Mouse (Mus musculus) hindbrain, embryonic 14.5 days (tissue): ENCODE results near the gene Cyth2. TPM values are rescaled to one million over a fixed set of nuclear protein-coding genes. Genes with fewer than 3 reads are reported as not detected.

ENCODE experiments used
- ATAC-seq: fragments of 200-750 bp; cut with Nextera tagmentation; 2 replicates; pipeline ENCODE4 v1.8.0; 2017; ENCODE audit warnings: moderate number of reproducible peaks, mild to moderate bottlenecking, moderate TSS enrichment, moderate library complexity; ENCODE audit not compliant: low FRiP score
- DNase-seq: peaks from one replicate; pipeline ENCODE4 v3.0.0-alpha.2; 2015; ENCODE audit warnings: low spot score
- H3K27ac ChIP-seq: fragments of 300-500 bp; sonication (generic); 2 replicates; pipeline ENCODE4 v1.5.1; 2014; ENCODE audit warnings: mild to moderate bottlenecking, moderate library complexity
- H3K27me3 ChIP-seq: fragments of 300-500 bp; sonication (generic); 2 replicates; pipeline ENCODE4 v1.6.1; 2014; ENCODE audit warnings: mild to moderate bottlenecking, low read length, mixed read lengths; ENCODE audit not compliant: control insufficient read depth, insufficient read depth
- H3K36me3 ChIP-seq: fragments of 300-500 bp; sonication (generic); replicated peaks from 2 replicates; pipeline ENCODE4 v1.6.1; 2014; ENCODE audit not compliant: control insufficient read depth, insufficient read depth
- H3K4me1 ChIP-seq: fragments of 300-500 bp; sonication (generic); replicated peaks from 2 replicates; pipeline ENCODE4 v1.6.1; 2014; ENCODE audit warnings: antibody characterized with exemption, low read length, mixed read lengths; ENCODE audit not compliant: control insufficient read depth, insufficient read depth
- H3K4me2 ChIP-seq: fragments of 300-500 bp; sonication (generic); replicated peaks from 2 replicates; pipeline ENCODE4 v1.6.1; 2014; ENCODE audit warnings: mild to moderate bottlenecking, moderate library complexity
- H3K4me3 ChIP-seq: fragments of 300-500 bp; sonication (generic); replicated peaks from 2 replicates; pipeline ENCODE4 v1.5.1; 2014; ENCODE audit warnings: mild to moderate bottlenecking, low read length
- H3K9ac ChIP-seq: fragments of 300-500 bp; sonication (generic); 2 replicates; pipeline ENCODE4 v1.6.1; 2014
- H3K9me3 ChIP-seq: fragments of 300-500 bp; sonication (generic); 2 replicates; pipeline ENCODE4 v1.6.1; 2016; ENCODE audit warnings: low read length; ENCODE audit not compliant: control insufficient read depth
- WGBS: fragments of 180-500 bp; shearing (Covaris S2); extraction: QIAGEN DNeasy Blood & Tissue Kit; methylation state at CpG from one replicate; pipeline ENCODE4 v1.1.7; 2014; 5-methylcytosine and 5-hydroxymethylcytosine counted together
- polyA plus RNA-seq: library from polyadenylated mRNA; unstranded; fragments of >200 nt; fragmentation: Nextera tagmentation; extraction: Ambion mirVana; gene quantifications from 2 replicates; pipeline ENCODE4 v1.2.1, GENCODE M21; 2014

Gene Cyth2
- polyA plus RNA-seq, 1 experiment from 2014 or later, result 237 TPM

- H3K36me3 ChIP-seq, result peaks cover 11% of the 10 kb centered on the region
- H3K4me1 ChIP-seq, result peaks cover 18% of the 10 kb centered on the region
- peak overlapping the region; percentile 34; the same call in 1 of the 2 replicates for H3K9ac ChIP-seq
- 4% methylated on average over 13 of the region's 31 CpGs for WGBS
- no peak for ATAC-seq
- no peak overlapping the region for H3K27ac ChIP-seq
- H3K4me2 ChIP-seq, result peak overlapping the region; percentile 41
- H3K9me3 ChIP-seq, result no peaks in the 10 kb centered on the region
- DNase-seq, result no peak
- peak overlapping the region; percentile 32 for H3K4me3 ChIP-seq
- H3K27me3 ChIP-seq, result peaks cover 51% of the 10 kb centered on the region
Measured at GRCm38 (mm10) chr7:45833924-45834323, 19.5 kb upstream of the Cyth2 start.

GRCm38 (mm10) chr7:45833148-45833790 lies 18.9 kb upstream of the Cyth2 start:
- ATAC-seq (no peak), DNase-seq (no peak)
- H3K27me3 ChIP-seq, result peaks cover 51% of the 10 kb centered on the region
- peak overlapping the region; percentile 32 for H3K4me3 ChIP-seq
- 1% methylated on average over 76 of the region's 86 CpGs for WGBS
- peaks cover 17% of the 10 kb centered on the region for H3K36me3 ChIP-seq
- H3K4me2 ChIP-seq, result peak overlapping the region; percentile 41
- H3K4me1 ChIP-seq, result peaks cover 18% of the 10 kb centered on the region
- no peaks in the 10 kb centered on the region for H3K9me3 ChIP-seq
- H3K27ac ChIP-seq, result no peak overlapping the region
- peak overlapping the region; percentile 34; the same call in 1 of the 2 replicates for H3K9ac ChIP-seq

- no peaks in the 10 kb centered on the region for H3K9me3 ChIP-seq
- H3K4me2 ChIP-seq, result peak overlapping the region; percentile 41
- H3K36me3 ChIP-seq, result peaks cover 26% of the 10 kb centered on the region
- WGBS, result 9% methylated on average over 30 of the region's 30 CpGs
- no peak overlapping the region for H3K27ac ChIP-seq
- DNase-seq, result no peak
- no peak for ATAC-seq
- peak overlapping the region; percentile 32 for H3K4me3 ChIP-seq
- H3K27me3 ChIP-seq, result peaks cover 51% of the 10 kb centered on the region
- H3K9ac ChIP-seq, result no peak overlapping the region
- peaks cover 18% of the 10 kb centered on the region for H3K4me1 ChIP-seq
Measured at GRCm38 (mm10) chr7:45832428-45832827, 18.0 kb upstream of the Cyth2 start.

GRCm38 (mm10) chr7:45831128-45831525 lies 16.7 kb upstream of the Cyth2 start:
- H3K4me1 ChIP-seq, result peaks cover 18% of the 10 kb centered on the region
- H3K4me2 ChIP-seq, result peak overlapping the region; percentile 81
- H3K9me3 ChIP-seq, result no peaks in the 10 kb centered on the region
- WGBS, result 14% methylated on average over 5 of the region's 5 CpGs
- ATAC-seq, result peak; percentile 25
- H3K4me3 ChIP-seq, result peak overlapping the region; percentile 74
- H3K9ac ChIP-seq, result peak overlapping the region; percentile 69
- peak overlapping the region; percentile 89 for H3K27ac ChIP-seq
- peaks cover 39% of the 10 kb centered on the region for H3K36me3 ChIP-seq
- peaks cover 43% of the 10 kb centered on the region for H3K27me3 ChIP-seq
- no peak for DNase-seq

GRCm38 (mm10) chr7:45830427-45831127 lies 16.2 kb upstream of the Cyth2 start, which contains the start of gene Grwd1:
Grwd1 (minus strand) TSS chr7:45830944.
- peak; percentile 90 for ATAC-seq
- Histone ChIP-seq H3K27ac (peak within 1 kb of the TSS; percentile 89), H3K4me3 (peak within 1 kb of the TSS; percentile 74), H3K4me2 (peak within 1 kb of the TSS; percentile 81), H3K27me3 (peaks cover 38% of the 10 kb centered on the region), H3K4me1 (peaks cover 18% of the 10 kb centered on the region), H3K9ac (peak within 1 kb of the TSS; percentile 69), H3K36me3 (peaks cover 44% of the 10 kb centered on the region), H3K9me3 (no peaks in the 10 kb centered on the region)
- peak; percentile 92 for DNase-seq
- under 1% methylated on average over 35 of the region's 35 CpGs for WGBS

GRCm38 (mm10) chr7:45826631-45827030 lies 12.2 kb upstream of the Cyth2 start:
- ATAC-seq, result no peak
- no peak overlapping the region for H3K27ac ChIP-seq
- H3K27me3 ChIP-seq, result peaks cover under 1% of the 10 kb centered on the region; the same call in 1 of the 2 replicates
- no peak overlapping the region for H3K9ac ChIP-seq
- no peaks in the 10 kb centered on the region for H3K9me3 ChIP-seq
- no peak for DNase-seq
- peaks cover 63% of the 10 kb centered on the region for H3K36me3 ChIP-seq
- H3K4me1 ChIP-seq, result peaks cover 14% of the 10 kb centered on the region
- no peak overlapping the region for H3K4me3 ChIP-seq
- WGBS, result 97% methylated on average over 7 of the region's 7 CpGs
- no peak overlapping the region for H3K4me2 ChIP-seq

GRCm38 (mm10) chr7:45824598-45824997 lies 10.2 kb upstream of the Cyth2 start, which contains the start of gene Kcnj14:
Kcnj14 (minus strand) TSS chr7:45824782.
- DNase-seq (no peak), ATAC-seq (no peak)
- Histone ChIP-seq H3K27me3 (no peaks in the 10 kb centered on the region), H3K9ac (no peak within 1 kb of the TSS), H3K9me3 (no peaks in the 10 kb centered on the region), H3K4me1 (peaks cover 1% of the 10 kb centered on the region; the same call in 1 of the 2 replicates), H3K27ac (no peak within 1 kb of the TSS), H3K4me3 (no peak within 1 kb of the TSS), H3K4me2 (no peak within 1 kb of the TSS), H3K36me3 (peaks cover 63% of the 10 kb centered on the region)
- 80% methylated on average over 7 of the region's 7 CpGs for WGBS

GRCm38 (mm10) chr7:45820913-45821312 lies 6.5 kb upstream of the Cyth2 start:
- no peaks in the 10 kb centered on the region for H3K4me1 ChIP-seq
- no peak overlapping the region for H3K4me3 ChIP-seq
- ATAC-seq (no peak), DNase-seq (no peak)
- no peaks in the 10 kb centered on the region for H3K27me3 ChIP-seq
- H3K9ac ChIP-seq, result no peak overlapping the region
- no peak overlapping the region for H3K27ac ChIP-seq
- H3K9me3 ChIP-seq, result no peaks in the 10 kb centered on the region
- H3K36me3 ChIP-seq, result peaks cover 30% of the 10 kb centered on the region
- H3K4me2 ChIP-seq, result no peak overlapping the region

GRCm38 (mm10) chr7:45819843-45820242 lies 5.5 kb upstream of the Cyth2 start:
- H3K27me3 ChIP-seq, result no peaks in the 10 kb centered on the region
- DNase-seq (no peak), ATAC-seq (no peak)
- H3K36me3 ChIP-seq, result peaks cover 19% of the 10 kb centered on the region
- 12% methylated on average over 25 of the region's 25 CpGs for WGBS
- H3K9me3 ChIP-seq, result no peaks in the 10 kb centered on the region
- H3K4me3 ChIP-seq, result no peak overlapping the region
- no peak overlapping the region for H3K27ac ChIP-seq
- H3K4me2 ChIP-seq, result 0 out of 2 replicates have a peak overlapping the region, but pooled peaks have one; percentile 19
- H3K9ac ChIP-seq, result no peak overlapping the region
- peaks cover 5% of the 10 kb centered on the region; the same call in 1 of the 2 replicates for H3K4me1 ChIP-seq
